Mouse (Mus musculus) heart, adult 2 months (tissue): Measurements from ENCODE around the gene Sec62.

Experiments used
- CTCF ChIP-seq: fragments of 200-600 bp; IDR thresholded peaks from 2 replicates; pipeline ENCODE4 v1.8.1; 2022; ENCODE audit warnings: antibody characterized with exemption, mild to moderate bottlenecking, moderate library complexity
- EP300 ChIP-seq: fragments of 200-500 bp; IDR thresholded peaks from 2 replicates; pipeline ENCODE4 v1.6.1; 2011; ENCODE audit warnings: low read depth, low read length, control low read depth; ENCODE audit not compliant: insufficient read depth
- POLR2A ChIP-seq: fragments of 200-500 bp; IDR thresholded peaks from 2 replicates; pipeline ENCODE4 v1.6.1; 2011; ENCODE audit warnings: mild to moderate bottlenecking, low read depth, low read length, control low read depth; ENCODE audit not compliant: insufficient read depth

DNA sequence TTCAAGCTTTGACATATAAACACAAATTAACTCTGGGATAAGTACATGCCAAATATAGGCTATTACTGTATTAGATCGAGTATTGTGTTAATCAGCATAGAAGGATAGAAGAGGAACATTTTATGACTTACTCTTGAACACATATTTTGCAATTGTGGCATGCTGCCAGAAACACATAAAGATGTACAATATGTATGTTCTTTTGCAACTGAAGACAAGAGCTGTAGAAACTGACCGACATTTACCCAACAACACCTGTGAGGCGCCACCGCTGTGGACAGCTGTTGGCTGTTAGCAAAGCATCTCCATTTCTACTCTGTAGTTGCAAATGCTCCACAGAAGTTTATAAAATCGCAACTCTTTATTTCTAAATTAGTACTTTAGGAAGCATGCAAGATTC, 33.4 kb downstream of the Sec62 start:
- no peak for TF ChIP-seq POLR2A
- no peak for TF ChIP-seq CTCF
- TF ChIP-seq EP300: no peak
